Mouse (Mus musculus) embryonic facial prominence, embryonic 15.5 days (tissue): Measurements from ENCODE around the gene Bcor. TPM values are rescaled to one million over a fixed set of nuclear protein-coding genes. Genes with fewer than 3 reads are reported as not detected.

Source experiments
- ATAC-seq: fragments of 200-750 bp; cut with Nextera tagmentation; 2 replicates; pipeline ENCODE4 v1.8.0; 2017; ENCODE audit warnings: low read depth, moderate TSS enrichment; ENCODE audit not compliant: insufficient number of reproducible peaks, low FRiP score, low TSS enrichment
- H3K27ac ChIP-seq: fragments of 300-500 bp; sonication (generic); replicated peaks from 2 replicates; pipeline ENCODE4 v1.5.1; 2015; ENCODE audit warnings: mild to moderate bottlenecking, inconsistent platforms
- H3K27me3 ChIP-seq: fragments of 300-500 bp; sonication (generic); 2 replicates; pipeline ENCODE4 v1.6.1; 2015; ENCODE audit warnings: inconsistent platforms
- H3K36me3 ChIP-seq: fragments of 300-500 bp; sonication (generic); 2 replicates; pipeline ENCODE4 v1.6.1; 2015; ENCODE audit warnings: mild to moderate bottlenecking, inconsistent platforms
- H3K4me1 ChIP-seq: fragments of 300-500 bp; sonication (generic); 2 replicates; pipeline ENCODE4 v1.6.1; 2015; ENCODE audit warnings: inconsistent platforms
- H3K4me2 ChIP-seq: fragments of 300-500 bp; sonication (generic); replicated peaks from 2 replicates; pipeline ENCODE4 v1.6.1; 2015; ENCODE audit warnings: mild to moderate bottlenecking, inconsistent platforms
- H3K4me3 ChIP-seq: fragments of 300-500 bp; sonication (generic); replicated peaks from 2 replicates; pipeline ENCODE4 v1.5.1; 2015; ENCODE audit warnings: mild to moderate bottlenecking, inconsistent platforms
- H3K9ac ChIP-seq: fragments of 300-500 bp; sonication (generic); 2 replicates; pipeline ENCODE4 v1.6.1; 2015; ENCODE audit warnings: inconsistent platforms
- H3K9me3 ChIP-seq: fragments of 300-500 bp; sonication (generic); replicated peaks from 2 replicates; pipeline ENCODE4 v1.6.1; 2016; ENCODE audit warnings: inconsistent platforms
- WGBS: fragments of 180-500 bp; shearing (Covaris S2); methylation state at CpG from one replicate; pipeline ENCODE4 v1.1.7; 2015; 5-methylcytosine and 5-hydroxymethylcytosine counted together
- polyA plus RNA-seq: library from polyadenylated mRNA; unstranded; fragments of >200 nt; fragmentation: Nextera tagmentation; extraction: Ambion mirVana; gene quantifications from 2 replicates; pipeline ENCODE4 v1.2.1, GENCODE M21; 2015

The Bcor gene
- polyA plus RNA-seq, 1 experiment from 2014 or later = 13.9 TPM

GRCm38 (mm10) chrX:12001336-12001735 lies 158.8 kb downstream of the Bcor start:
- Histone ChIP-seq H3K36me3 (no peaks in the 10 kb centered on the region), H3K4me1 (peaks cover 56% of the 10 kb centered on the region), H3K27ac (no peak overlapping the region), H3K9me3 (no peaks in the 10 kb centered on the region), H3K27me3 (peaks cover 77% of the 10 kb centered on the region), H3K4me3 (no peak overlapping the region), H3K9ac (no peak overlapping the region), H3K4me2 (no peak overlapping the region)
- no peak for ATAC-seq
- 15% methylated on average over 16 of the region's 16 CpGs for WGBS

DNA sequence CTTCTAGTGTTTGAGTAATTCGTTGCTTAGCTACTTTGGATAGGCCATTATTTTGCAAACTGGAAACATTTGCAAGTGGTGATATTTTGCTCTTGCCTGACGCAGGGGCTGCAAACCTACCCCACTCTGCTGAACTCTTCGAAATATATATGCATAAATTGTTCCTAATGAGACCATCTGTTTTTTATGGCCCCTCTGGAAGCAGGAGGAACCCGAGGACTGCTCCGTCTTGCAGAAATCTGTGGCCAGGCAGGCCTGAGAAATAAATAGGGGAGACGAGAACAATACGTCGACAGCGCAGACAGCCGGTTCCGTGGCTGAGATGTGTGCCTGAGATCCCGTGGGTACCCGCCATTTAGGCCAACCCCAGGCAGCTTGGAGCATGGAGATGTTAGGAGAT lies 159.5 kb downstream of the Bcor start:
- Histone ChIP-seq H3K27me3 (peaks cover 70% of the 10 kb centered on the region), H3K9ac (no peak overlapping the region), H3K9me3 (no peaks in the 10 kb centered on the region), H3K27ac (no peak overlapping the region), H3K4me1 (peaks cover 51% of the 10 kb centered on the region), H3K4me2 (no peak overlapping the region), H3K4me3 (no peak overlapping the region), H3K36me3 (no peaks in the 10 kb centered on the region)
- ATAC-seq = no peak
- 16% methylated on average over 13 of the region's 13 CpGs for WGBS

- peaks cover 64% of the 10 kb centered on the region for H3K27me3 ChIP-seq
Measured at GRCm38 (mm10) chrX:11999951-12000350, 160.2 kb downstream of the Bcor start.

DNA sequence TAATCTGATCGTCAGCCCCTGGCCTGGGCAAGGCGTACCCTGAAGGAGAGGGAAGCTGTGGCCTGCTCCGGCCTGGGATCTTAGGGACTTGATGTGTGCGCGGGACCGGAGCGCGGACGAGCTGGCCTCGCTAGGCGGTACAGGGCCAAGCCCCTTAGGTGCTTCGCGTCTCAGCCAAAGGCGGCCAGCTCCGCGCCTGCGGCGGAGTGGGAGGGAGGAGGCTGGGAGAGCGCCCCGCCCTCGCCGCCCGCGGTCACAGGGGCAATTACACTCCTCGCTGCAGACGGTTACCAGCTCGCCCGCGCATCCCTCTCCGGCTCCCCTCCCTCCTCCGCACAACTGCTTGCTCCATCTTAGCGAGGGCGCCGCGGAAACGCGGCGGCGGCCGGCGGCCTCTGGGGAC lies 161.2 kb downstream of the Bcor start:
- Histone ChIP-seq H3K4me2 (peak overlapping the region; percentile 67), H3K9me3 (no peaks in the 10 kb centered on the region), H3K9ac (no peak overlapping the region), H3K27ac (peak overlapping the region; percentile 17; the same call in 1 of the 2 replicates), H3K4me3 (peak overlapping the region; percentile 39), H3K36me3 (no peaks in the 10 kb centered on the region), H3K27me3 (peaks cover 55% of the 10 kb centered on the region), H3K4me1 (peaks cover 35% of the 10 kb centered on the region)
- peak; percentile 75 for ATAC-seq
- WGBS = under 1% methylated on average over 33 of the region's 41 CpGs

More at GRCm38 (mm10) chrX:11999951-12000350, 160.2 kb downstream of the Bcor start:
- Histone ChIP-seq H3K4me3 (no peak overlapping the region), H3K9ac (no peak overlapping the region), H3K27ac (no peak overlapping the region), H3K4me1 (peaks cover 44% of the 10 kb centered on the region), H3K36me3 (no peaks in the 10 kb centered on the region), H3K4me2 (no peak overlapping the region), H3K9me3 (no peaks in the 10 kb centered on the region)
- WGBS = 17% methylated on average over 19 of the region's 19 CpGs
- no peak for ATAC-seq

DNA sequence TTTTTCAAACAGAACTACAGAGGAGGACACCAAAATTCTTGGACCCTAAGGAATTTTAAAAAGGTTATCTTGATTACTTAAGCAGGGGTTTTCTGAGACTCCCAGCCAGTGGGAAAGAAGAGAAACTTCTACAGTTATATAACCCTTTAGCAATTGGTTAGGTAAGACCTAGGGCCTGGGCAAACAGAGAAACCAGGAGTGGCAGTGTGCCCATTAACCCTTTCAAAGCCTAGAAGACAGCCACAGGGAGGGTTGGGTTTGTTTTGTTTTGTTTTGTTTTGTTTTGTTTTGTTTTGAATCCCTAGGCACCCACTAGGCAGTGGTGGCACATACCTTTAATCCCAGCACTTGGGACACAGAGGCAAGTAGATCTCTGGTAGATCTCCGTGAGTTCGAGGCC lies 163.3 kb downstream of the Bcor start:
- Histone ChIP-seq H3K36me3 (no peaks in the 10 kb centered on the region), H3K4me1 (peaks cover 20% of the 10 kb centered on the region; the same call in 1 of the 2 replicates), H3K9me3 (no peaks in the 10 kb centered on the region), H3K27me3 (peaks cover 42% of the 10 kb centered on the region), H3K4me3 (no peak overlapping the region), H3K27ac (no peak overlapping the region), H3K4me2 (no peak overlapping the region), H3K9ac (no peak overlapping the region)
- 85% methylated on average over 2 of the region's 2 CpGs for WGBS
- ATAC-seq = no peak

DNA sequence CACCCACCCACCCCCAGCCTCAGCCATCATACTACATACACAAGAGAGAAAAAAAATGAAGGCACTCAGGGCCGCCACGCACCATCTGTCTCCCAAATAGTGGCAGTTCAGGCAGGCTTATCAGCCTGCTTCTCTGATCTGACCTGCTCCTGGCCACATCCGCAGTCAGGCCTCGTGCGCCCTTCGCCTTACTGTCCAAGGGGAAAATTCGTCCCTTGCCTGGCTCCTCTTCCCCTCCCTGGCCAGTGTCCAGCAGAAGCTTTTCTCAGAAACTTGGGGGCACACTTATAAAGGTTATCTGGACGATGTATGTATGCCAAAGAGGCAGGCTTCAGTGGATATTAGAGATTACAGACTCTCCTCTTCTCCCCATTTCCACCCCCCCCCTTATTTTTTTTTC lies 163.7 kb downstream of the Bcor start:
- no peak overlapping the region for H3K9ac ChIP-seq
- no peak overlapping the region for H3K4me3 ChIP-seq
- 72% methylated on average over 8 of the region's 8 CpGs for WGBS
- H3K9me3 ChIP-seq = no peaks in the 10 kb centered on the region
- no peaks in the 10 kb centered on the region for H3K36me3 ChIP-seq
- no peak overlapping the region for H3K4me2 ChIP-seq
- no peak overlapping the region for H3K27ac ChIP-seq
- ATAC-seq = no peak
- H3K4me1 ChIP-seq = peaks cover 18% of the 10 kb centered on the region; the same call in 1 of the 2 replicates
- H3K27me3 ChIP-seq = peaks cover 39% of the 10 kb centered on the region

GRCm38 (mm10) chrX:11993641-11994419 lies 166.3 kb downstream of the Bcor start:
- Histone ChIP-seq H3K36me3 (no peaks in the 10 kb centered on the region), H3K4me1 (no peaks in the 10 kb centered on the region), H3K27me3 (peaks cover 14% of the 10 kb centered on the region), H3K4me3 (no peak overlapping the region), H3K9me3 (no peaks in the 10 kb centered on the region), H3K27ac (no peak overlapping the region), H3K4me2 (no peak overlapping the region), H3K9ac (no peak overlapping the region)
- ATAC-seq = no peak
- WGBS = 84% methylated on average over 5 of the region's 5 CpGs

DNA sequence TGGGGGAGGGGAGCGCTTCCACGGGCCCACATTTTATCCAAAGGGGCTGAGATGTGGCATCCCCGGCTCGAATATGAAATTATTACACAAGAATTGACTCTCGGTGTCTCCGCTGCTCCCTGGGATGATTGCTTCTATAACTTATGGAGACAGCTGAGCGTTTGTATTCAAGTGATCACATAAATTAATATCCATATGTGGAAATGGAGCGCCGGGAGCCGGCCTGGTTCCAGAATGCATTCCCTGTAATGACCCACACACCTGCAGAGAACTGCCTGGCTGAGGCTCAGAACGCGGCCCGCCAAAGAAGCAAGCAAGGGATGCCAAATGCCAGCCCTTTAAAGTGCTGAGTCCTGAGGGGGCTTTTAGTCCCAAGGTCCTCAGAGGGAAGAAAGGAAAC lies 170.7 kb downstream of the Bcor start:
- WGBS = 82% methylated on average over 13 of the region's 13 CpGs
- Histone ChIP-seq H3K9ac (no peak overlapping the region), H3K27me3 (peaks cover 5% of the 10 kb centered on the region; the same call in 1 of the 2 replicates), H3K27ac (no peak overlapping the region), H3K36me3 (no peaks in the 10 kb centered on the region), H3K4me3 (no peak overlapping the region), H3K4me1 (no peaks in the 10 kb centered on the region), H3K4me2 (no peak overlapping the region), H3K9me3 (no peaks in the 10 kb centered on the region)
- ATAC-seq = no peak

GRCm38 (mm10) chrX:11988191-11988896 lies 171.8 kb downstream of the Bcor start:
- H3K4me2 ChIP-seq = no peak overlapping the region
- no peak overlapping the region for H3K4me3 ChIP-seq
- no peaks in the 10 kb centered on the region for H3K9me3 ChIP-seq
- H3K4me1 ChIP-seq = no peaks in the 10 kb centered on the region
- H3K9ac ChIP-seq = no peak overlapping the region
- ATAC-seq = no peak
- 60% methylated on average over 7 of the region's 7 CpGs for WGBS
- H3K27me3 ChIP-seq = peaks cover 5% of the 10 kb centered on the region; the same call in 1 of the 2 replicates
- no peak overlapping the region for H3K27ac ChIP-seq
- no peaks in the 10 kb centered on the region for H3K36me3 ChIP-seq

DNA sequence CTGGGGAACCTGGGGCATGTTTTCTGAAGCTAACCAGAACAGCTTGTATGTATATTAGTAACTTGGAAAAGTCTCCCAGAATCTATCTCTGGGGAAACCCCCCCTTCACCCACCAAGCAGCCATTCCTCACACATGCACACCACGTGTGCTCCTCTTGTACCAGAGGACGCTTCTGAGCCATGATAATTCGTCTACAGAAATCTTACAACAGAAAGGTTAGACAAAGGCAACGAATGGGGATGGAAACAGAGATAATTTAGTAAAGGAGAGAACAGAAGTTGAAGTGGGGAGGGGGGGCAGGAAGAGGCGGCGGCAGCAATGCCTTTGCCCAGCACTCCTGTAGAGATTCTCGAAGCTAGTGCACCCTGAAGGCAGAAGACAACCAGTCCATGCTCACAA lies 172.6 kb downstream of the Bcor start:
- Histone ChIP-seq H3K9ac (no peak overlapping the region), H3K27ac (no peak overlapping the region), H3K36me3 (no peaks in the 10 kb centered on the region), H3K9me3 (no peaks in the 10 kb centered on the region), H3K4me3 (no peak overlapping the region), H3K4me2 (no peak overlapping the region), H3K27me3 (peaks cover 5% of the 10 kb centered on the region; the same call in 1 of the 2 replicates), H3K4me1 (no peaks in the 10 kb centered on the region)
- no peak for ATAC-seq
- 33% methylated on average over 7 of the region's 7 CpGs for WGBS
